Mouse (Mus musculus): ENCODE data around the gene Ldhd.

The Ldhd gene

GRCm38 (mm10) chr8:111630105-111630521 is at the start of gene Ldhd:
Gene Ldhd (minus strand): TSS chr8:111630374.
- peak; percentile 74 for DNase-seq (ENCODE audit: low spot score)

- DNase-seq (ENCODE audit: low spot score), result no peak
Measured at GRCm38 (mm10) chr8:111678848-111679247, 48.7 kb upstream of the Ldhd start.

- DNase-seq (ENCODE audit: low spot score), result peak; percentile 65
Measured at GRCm38 (mm10) chr8:111678111-111678510, 47.9 kb upstream of the Ldhd start.

- no peak for DNase-seq (ENCODE audit: low spot score)
Measured at GRCm38 (mm10) chr8:111676237-111676636, 46.1 kb upstream of the Ldhd start.

GRCm38 (mm10) chr8:111666751-111667150 is 36.6 kb upstream of the Ldhd start:
- DNase-seq (ENCODE audit: low spot score), result no peak

- DNase-seq (ENCODE audit: low spot score), result peak; percentile 86
Measured at GRCm38 (mm10) chr8:111662473-111662872, 32.3 kb upstream of the Ldhd start.

- DNase-seq (ENCODE audit: low spot score), result no peak
Measured at GRCm38 (mm10) chr8:111658819-111659423, 28.7 kb upstream of the Ldhd start.

- no peak for DNase-seq (ENCODE audit: low spot score)
Measured at GRCm38 (mm10) chr8:111657312-111657854, 27.2 kb upstream of the Ldhd start.

- no peak for DNase-seq (ENCODE audit: low spot score)
Measured at GRCm38 (mm10) chr8:111653524-111653923, 23.4 kb upstream of the Ldhd start.

GRCm38 (mm10) chr8:111650651-111651050 is 20.5 kb upstream of the Ldhd start:
- no peak for DNase-seq (ENCODE audit: low spot score)

GRCm38 (mm10) chr8:111648834-111649233 is 18.7 kb upstream of the Ldhd start:
- DNase-seq (ENCODE audit: low spot score), result no peak

- DNase-seq (ENCODE audit: low spot score), result no peak
Measured at GRCm38 (mm10) chr8:111645715-111646114, 15.5 kb upstream of the Ldhd start.

GRCm38 (mm10) chr8:111644286-111645051 is 14.3 kb upstream of the Ldhd start:
- peak; percentile 47 for DNase-seq (ENCODE audit: low spot score)

- DNase-seq (ENCODE audit: low spot score), result peak; percentile 92
Measured at GRCm38 (mm10) chr8:111643264-111644141, 13.3 kb upstream of the Ldhd start, which contains the start of gene Zfp1. Gene Zfp1 (plus strand): TSS chr8:111643401.

GRCm38 (mm10) chr8:111642939-111643263 is 12.7 kb upstream of the Ldhd start:
- no peak for DNase-seq (ENCODE audit: low spot score)

GRCm38 (mm10) chr8:111642496-111642895 is 12.3 kb upstream of the Ldhd start:
- peak; percentile 20 for DNase-seq (ENCODE audit: low spot score)

- DNase-seq (ENCODE audit: low spot score), result no peak
Measured at GRCm38 (mm10) chr8:111641064-111641463, 10.9 kb upstream of the Ldhd start.

GRCm38 (mm10) chr8:111638086-111638485 is 7.9 kb upstream of the Ldhd start:
- no peak for DNase-seq (ENCODE audit: low spot score)

GRCm38 (mm10) chr8:111632976-111633375 is 2.8 kb upstream of the Ldhd start:
- DNase-seq (ENCODE audit: low spot score), result no peak

GRCm38 (mm10) chr8:111631589-111631988 is 1.4 kb upstream of the Ldhd start:
- no peak for DNase-seq (ENCODE audit: low spot score)

- DNase-seq (ENCODE audit: low spot score), result no peak
Measured at GRCm38 (mm10) chr8:111628894-111629501, 1.2 kb downstream of the Ldhd start.

- no peak for DNase-seq (ENCODE audit: low spot score)
Measured at GRCm38 (mm10) chr8:111628401-111628800, 1.8 kb downstream of the Ldhd start.

Data from urinary bladder, postnatal 14 days (tissue).